21 mouse cellular contexts compared by ENCODE assay signal in genomic region chr6:116893299-116893698, GRCm38 (mm10).
A peak's percentile ranks its signal among the peaks of the same experiment; 100 is the strongest.
DNase-seq lines count a peak whose midpoint lies in the region; ATAC-seq and TF ChIP-seq lines count a peak whose summit lies in the region.
"Had no signal": no experiment of that assay in that cellular context is flagged by ENCODE, and none has a peak within 500 bp of the region (broad histone marks: within the 10 kb centered on the region; RNA-seq: fewer than 3 reads in every experiment).

No protein-coding gene starts in this region.

- no peak overlapping the region for H3K4me3 ChIP-seq in hindbrain, postnatal 0 days (ENCODE audit: low read length)
- no peak overlapping the region for H3K4me3 ChIP-seq in hindbrain, embryonic 16.5 days (ENCODE audit: low read length)
- no peak overlapping the region for H3K4me3 ChIP-seq in stomach, embryonic 14.5 days (ENCODE audit: low read depth, low read length)
- no peak overlapping the region for H3K4me3 ChIP-seq in stomach, postnatal 0 days (ENCODE audit: low read depth, low read length)
- H3K4me3 ChIP-seq in intestine, embryonic 15.5 days (replicated peaks): no peak overlapping the region
- no peak overlapping the region for H3K4me3 ChIP-seq in heart, embryonic 10.5 days
- H3K4me3 ChIP-seq: erythroblast, embryonic 14.5 days; heart, adult 2 months; hindbrain, embryonic 12.5 days; layer of hippocampus, adult 2 months; midbrain, embryonic 12.5 days; neural tube, embryonic 12.5 days had no signal

- H3K9ac ChIP-seq in hindbrain, postnatal 0 days (replicated peaks; ENCODE audit: low read length): no peak overlapping the region
- no peak overlapping the region for H3K9ac ChIP-seq in hindbrain, embryonic 16.5 days (ENCODE audit: low read depth, low read length)
- H3K9ac ChIP-seq in stomach, embryonic 14.5 days (replicated peaks; ENCODE audit: low read depth, low read length): no peak overlapping the region
- no peak overlapping the region for H3K9ac ChIP-seq in stomach, postnatal 0 days (ENCODE audit: low read length)
- no peak overlapping the region for H3K9ac ChIP-seq in intestine, embryonic 15.5 days
- H3K9ac ChIP-seq: hindbrain, embryonic 12.5 days; liver, postnatal 0 days; midbrain, embryonic 12.5 days; neural tube, embryonic 12.5 days had no signal

- no peak for TF ChIP-seq CTCF in hindbrain, postnatal 0 days (IDR thresholded peaks at IDR 0.05; ENCODE audit: low read depth)
- TF ChIP-seq CTCF in stomach, postnatal 0 days (IDR thresholded peaks at IDR 0.05; ENCODE audit: low read depth): no peak

- DNase-seq in hindbrain, postnatal 0 days (ENCODE audit: low spot score): peak; percentile 9
- DNase-seq in stomach, postnatal 0 days (ENCODE audit: low spot score): no peak
- no peak for DNase-seq in heart, embryonic 10.5 days (ENCODE audit: low spot score)
- DNase-seq in thymus, postnatal 25 days: no peak
- DNase-seq: adrenal gland, postnatal 14 days; cerebellum, adult 9-11 months; gastrocnemius, postnatal 36 days; heart, adult 2 months; kidney, postnatal 25 days; liver, postnatal 0 days; lung, postnatal 10 days had no signal

- H3K4me2 ChIP-seq in hindbrain, postnatal 0 days (ENCODE audit: low read depth, low read length): no peak overlapping the region
- no peak overlapping the region for H3K4me2 ChIP-seq in hindbrain, embryonic 16.5 days (ENCODE audit: low read length)
- H3K4me2 ChIP-seq in stomach, embryonic 14.5 days (replicated peaks; ENCODE audit: low read depth, low read length): no peak overlapping the region
- no peak overlapping the region for H3K4me2 ChIP-seq in stomach, postnatal 0 days (replicated peaks; ENCODE audit: low read depth)
- H3K4me2 ChIP-seq in intestine, embryonic 15.5 days (replicated peaks): no peak overlapping the region
- H3K4me2 ChIP-seq: hindbrain, embryonic 12.5 days; liver, embryonic 11.5 days; midbrain, embryonic 12.5 days; neural tube, embryonic 12.5 days had no signal

- H3K27ac ChIP-seq in hindbrain, postnatal 0 days: no peak overlapping the region
- H3K27ac ChIP-seq in hindbrain, embryonic 16.5 days (ENCODE audit: low read depth, low read length): no peak overlapping the region
- peak overlapping the region; percentile 40; the same call in 1 of the 2 replicates for H3K27ac ChIP-seq in stomach, embryonic 14.5 days (ENCODE audit: low read length)
- H3K27ac ChIP-seq in stomach, postnatal 0 days (replicated peaks): no peak overlapping the region
- peak overlapping the region; percentile 9; the same call in 1 of the 2 replicates for H3K27ac ChIP-seq in intestine, embryonic 15.5 days
- H3K27ac ChIP-seq in heart, embryonic 10.5 days: no peak overlapping the region
- H3K27ac ChIP-seq: heart, adult 2 months; hindbrain, embryonic 12.5 days; layer of hippocampus, adult 2 months; midbrain, embryonic 12.5 days; neural tube, embryonic 12.5 days had no signal

- H3K9me3 ChIP-seq in hindbrain, postnatal 0 days (ENCODE audit: low read length): no peaks in the 10 kb centered on the region
- H3K9me3 ChIP-seq in hindbrain, embryonic 16.5 days (ENCODE audit: control insufficient read depth, low read length): no peaks in the 10 kb centered on the region
- no peaks in the 10 kb centered on the region for H3K9me3 ChIP-seq in stomach, embryonic 14.5 days (ENCODE audit: control insufficient read depth, low read depth, low read length)
- H3K9me3 ChIP-seq in stomach, postnatal 0 days (ENCODE audit: control insufficient read depth, low read length): no peaks in the 10 kb centered on the region
- H3K9me3 ChIP-seq in intestine, embryonic 15.5 days: no peaks in the 10 kb centered on the region
- no peaks in the 10 kb centered on the region for H3K9me3 ChIP-seq in heart, embryonic 10.5 days
- H3K9me3 ChIP-seq: hindbrain, embryonic 12.5 days; midbrain, embryonic 12.5 days; neural tube, embryonic 12.5 days had no signal

- no peak for ATAC-seq in hindbrain, postnatal 0 days
- ATAC-seq in hindbrain, embryonic 16.5 days: no peak
- no peak for ATAC-seq in stomach, embryonic 14.5 days (ENCODE audit: insufficient number of reproducible peaks, insufficient read depth, low FRiP score, low read depth)
- no peak for ATAC-seq in stomach, postnatal 0 days (ENCODE audit: low FRiP score, low TSS enrichment)
- no peak for ATAC-seq in intestine, embryonic 15.5 days
- ATAC-seq: inflammation-experienced regulatory T-cells, adult 6 months had no signal

- no peaks in the 10 kb centered on the region for H3K36me3 ChIP-seq in hindbrain, postnatal 0 days (ENCODE audit: insufficient read depth, low read length)
- H3K36me3 ChIP-seq in hindbrain, embryonic 16.5 days (ENCODE audit: control insufficient read depth, insufficient read depth, low read length): no peaks in the 10 kb centered on the region
- H3K36me3 ChIP-seq in stomach, embryonic 14.5 days (ENCODE audit: control insufficient read depth, insufficient read depth, low read length): no peaks in the 10 kb centered on the region
- H3K36me3 ChIP-seq in stomach, postnatal 0 days (ENCODE audit: control insufficient read depth, insufficient read depth, low read length): no peaks in the 10 kb centered on the region
- no peaks in the 10 kb centered on the region for H3K36me3 ChIP-seq in intestine, embryonic 15.5 days
- H3K36me3 ChIP-seq in heart, embryonic 10.5 days: no peaks in the 10 kb centered on the region
- H3K36me3 ChIP-seq: hindbrain, embryonic 12.5 days; midbrain, embryonic 12.5 days; neural tube, embryonic 12.5 days had no signal

- 61% methylated on average over 8 of the region's 8 CpGs for WGBS in hindbrain, postnatal 0 days
- 69% methylated on average over 8 of the region's 8 CpGs for WGBS in hindbrain, embryonic 16.5 days
- 46% methylated on average over 8 of the region's 8 CpGs for WGBS in stomach, embryonic 14.5 days
- 44% methylated on average over 8 of the region's 8 CpGs for WGBS in stomach, postnatal 0 days
- 46% methylated on average over 8 of the region's 8 CpGs for WGBS in intestine, embryonic 15.5 days
- 78% methylated on average over 8 of the region's 8 CpGs for WGBS in heart, embryonic 10.5 days

- no peaks in the 10 kb centered on the region for H3K4me1 ChIP-seq in hindbrain, postnatal 0 days (ENCODE audit: insufficient read depth, low read length)
- peaks cover 6% of the 10 kb centered on the region for H3K4me1 ChIP-seq in hindbrain, embryonic 16.5 days (ENCODE audit: control insufficient read depth, insufficient read depth, low read depth, low read length)
- H3K4me1 ChIP-seq in stomach, embryonic 14.5 days (ENCODE audit: control insufficient read depth, insufficient read depth, low read length): peaks cover 25% of the 10 kb centered on the region
- H3K4me1 ChIP-seq in stomach, postnatal 0 days (replicated peaks; ENCODE audit: control insufficient read depth, insufficient read depth): no peaks in the 10 kb centered on the region
- H3K4me1 ChIP-seq in intestine, embryonic 15.5 days (replicated peaks): peaks cover 9% of the 10 kb centered on the region
- no peaks in the 10 kb centered on the region for H3K4me1 ChIP-seq in heart, embryonic 10.5 days
- H3K4me1 ChIP-seq: midbrain, embryonic 12.5 days had no signal

- no peak for TF ChIP-seq EP300 in stomach, postnatal 0 days (optimal IDR thresholded peaks at IDR 0.05)

- no peaks in the 10 kb centered on the region for H3K27me3 ChIP-seq in hindbrain, postnatal 0 days (ENCODE audit: insufficient read depth, low read length)
- H3K27me3 ChIP-seq in hindbrain, embryonic 16.5 days (replicated peaks; ENCODE audit: control insufficient read depth, insufficient read depth, low read length): no peaks in the 10 kb centered on the region
- H3K27me3 ChIP-seq in stomach, embryonic 14.5 days (ENCODE audit: control insufficient read depth, insufficient read depth, low read length): no peaks in the 10 kb centered on the region
- H3K27me3 ChIP-seq in stomach, postnatal 0 days (ENCODE audit: control insufficient read depth, insufficient read depth, low read length): no peaks in the 10 kb centered on the region
- H3K27me3 ChIP-seq in intestine, embryonic 15.5 days (replicated peaks): no peaks in the 10 kb centered on the region
- no peaks in the 10 kb centered on the region for H3K27me3 ChIP-seq in heart, embryonic 10.5 days (ENCODE audit: insufficient read depth, poor library complexity, severe bottlenecking)
- H3K27me3 ChIP-seq: hindbrain, embryonic 12.5 days; midbrain, embryonic 12.5 days; neural tube, embryonic 12.5 days had no signal

Comparison
In these comparisons a context has a peak if more than half of its experiments do, and no peak if none do; other contexts are left out.
1. H3K27ac ChIP-seq: peak in stomach, embryonic 14.5 days (single experiment) and intestine, embryonic 15.5 days (single experiment); none in hindbrain, postnatal 0 days (single experiment), hindbrain, embryonic 16.5 days (single experiment), stomach, postnatal 0 days (single experiment) and heart, embryonic 10.5 days (single experiment).